Mouse (Mus musculus) regulatory T cell (primary cell): ENCODE measurements around the gene Cxcl1.

Experiments
- in situ Hi-C: fragments of 300-600 bp; cut with MboI, MseI; formaldehyde crosslinking; loops from one replicate; pipeline ENCODE4 v1.15.1; 2025; ENCODE audit warnings: high pct_unique_total_duplicates

Cxcl1 gene

GRCm38 (mm10) chr5:90884628-90885242 is 6.3 kb upstream of the Cxcl1 start:
- in situ Hi-C loops, result no loop called here

DNA sequence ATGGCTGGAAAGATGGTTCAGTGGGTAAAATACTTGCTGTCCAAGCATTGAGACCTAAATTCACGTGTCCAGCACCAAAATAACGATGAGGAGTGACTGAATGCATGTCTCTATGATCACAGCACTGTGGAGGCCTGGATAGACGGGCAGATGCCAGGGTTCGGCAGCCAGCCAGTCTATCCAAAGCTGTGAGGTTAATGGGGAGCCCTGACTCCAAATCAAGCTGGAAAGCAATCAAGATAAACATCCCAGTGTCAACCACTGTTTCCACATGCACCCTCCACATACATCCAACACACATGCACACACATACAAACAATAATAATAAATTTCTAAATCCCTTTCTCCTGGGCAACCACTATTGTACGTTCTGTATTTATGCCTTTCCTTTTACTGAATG is 2.4 kb upstream of the Cxcl1 start:
- in situ Hi-C loops, result no loop called here

DNA sequence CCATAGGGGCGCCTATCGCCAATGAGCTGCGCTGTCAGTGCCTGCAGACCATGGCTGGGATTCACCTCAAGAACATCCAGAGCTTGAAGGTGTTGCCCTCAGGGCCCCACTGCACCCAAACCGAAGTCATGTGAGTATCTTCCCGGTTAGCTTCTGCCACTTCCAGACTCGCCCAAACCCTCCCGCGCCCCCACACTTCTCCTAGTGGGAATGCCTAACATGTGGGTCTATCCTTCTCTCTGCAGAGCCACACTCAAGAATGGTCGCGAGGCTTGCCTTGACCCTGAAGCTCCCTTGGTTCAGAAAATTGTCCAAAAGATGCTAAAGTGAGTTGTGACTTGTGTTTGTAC is 398 bp downstream of the Cxcl1 start:
- in situ Hi-C loops, result no loop called here

GRCm38 (mm10) chr5:90894231-90894630 is 3.2 kb downstream of the Cxcl1 start:
- in situ Hi-C loops, result no loop called here

GRCm38 (mm10) chr5:90897429-90897828 is 6.4 kb downstream of the Cxcl1 start:
- in situ Hi-C loops, result no loop called here

DNA sequence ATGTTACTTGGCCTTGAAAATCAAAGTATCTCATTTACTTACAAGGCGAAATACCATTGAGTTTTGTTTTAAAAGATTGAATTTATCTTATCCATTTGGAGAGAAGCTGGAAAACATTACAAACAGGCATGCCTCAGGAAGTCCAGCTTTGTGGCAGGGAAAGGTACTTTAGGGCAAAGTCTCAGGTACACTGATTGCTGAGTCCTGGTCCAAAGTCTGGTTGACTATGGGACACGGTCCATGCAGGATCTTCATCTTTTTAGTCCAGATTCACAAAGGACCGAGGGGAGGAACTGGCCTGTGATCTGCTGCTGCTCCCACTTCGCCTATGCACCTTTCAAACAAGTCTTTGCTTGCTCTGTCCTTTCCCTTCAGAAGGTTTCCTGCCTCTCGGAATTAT is 8.3 kb downstream of the Cxcl1 start:
- in situ Hi-C loops, result no loop called here

GRCm38 (mm10) chr5:90900147-90900546 is 9.1 kb downstream of the Cxcl1 start:
- in situ Hi-C loops, result loop anchor here (25.0 kb wide), 1 partner anchor 688 kb away; the partner anchor contains the start of gene Cox18

DNA sequence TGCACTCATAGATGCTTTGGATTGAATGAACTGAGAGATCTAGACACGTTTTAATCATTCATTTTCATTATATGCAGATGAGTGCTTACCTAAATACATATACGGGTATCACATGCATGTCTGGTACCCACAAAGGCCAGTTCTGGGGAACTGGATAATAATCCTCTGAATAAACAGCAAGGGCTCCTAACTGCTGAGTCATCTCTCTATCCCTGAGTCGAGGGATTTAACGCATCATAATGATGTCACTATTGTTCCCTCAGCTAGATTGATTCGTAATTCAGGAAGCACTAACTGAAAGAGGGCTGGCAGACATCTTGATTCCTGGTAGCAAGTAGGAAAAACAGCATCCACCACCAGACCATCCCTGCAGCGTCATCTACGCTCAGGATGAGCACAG is 9.6 kb downstream of the Cxcl1 start:
- in situ Hi-C loops, result loop anchor here (25.0 kb wide), 1 partner anchor 688 kb away; the partner anchor contains the start of gene Cox18

- in situ Hi-C loops, result loop anchor here (25.0 kb wide), 1 partner anchor 690 kb away; the partner anchor contains the start of gene Cox18
Observed at GRCm38 (mm10) chr5:90902380-90903260, 11.6 kb downstream of the Cxcl1 start.

- in situ Hi-C loops, result loop anchor here (25.0 kb wide), 1 partner anchor 691 kb away; the partner anchor contains the start of gene Cox18
Observed at GRCm38 (mm10) chr5:90903339-90904020, 12.4 kb downstream of the Cxcl1 start, which contains the start of gene Cxcl2. Gene Cxcl2 (plus strand): TSS chr5:90903871.

DNA sequence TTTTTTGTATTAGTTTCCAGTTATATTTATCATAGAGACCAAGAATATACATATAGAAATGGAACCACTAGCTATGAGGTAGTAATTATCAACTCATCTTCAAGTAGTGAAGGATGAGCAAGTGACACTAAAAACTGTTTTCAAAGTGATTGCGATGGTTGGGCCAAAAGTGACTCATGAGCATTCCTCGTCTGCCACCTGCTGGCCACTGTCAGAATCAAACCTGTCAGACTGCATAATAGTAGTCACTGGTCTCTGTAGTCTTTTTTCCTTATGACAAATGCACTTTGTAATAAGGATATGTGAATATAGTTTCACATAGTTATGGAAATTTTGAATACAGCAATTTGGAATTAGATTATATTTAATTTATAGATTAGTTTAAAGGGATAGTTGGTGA is 17.9 kb downstream of the Cxcl1 start:
- in situ Hi-C loops, result loop anchor here (5.0 to 25.0 kb wide), 3 partner anchors 107 to 697 kb away; partner anchors contain the start of gene Cox18

GRCm38 (mm10) chr5:90919495-90919894 is 28.5 kb downstream of the Cxcl1 start:
- in situ Hi-C loops, result loop anchor here (25.0 kb wide), 1 partner anchor 707 kb away; the partner anchor contains the start of gene Cox18

- in situ Hi-C loops, result loop anchor here (25.0 kb wide), 1 partner anchor 711 kb away; the partner anchor contains the start of gene Cox18
Observed at GRCm38 (mm10) chr5:90922958-90923357, 31.9 kb downstream of the Cxcl1 start.

- in situ Hi-C loops, result no loop called here
Observed at GRCm38 (mm10) chr5:90930546-90930945, 39.5 kb downstream of the Cxcl1 start.

GRCm38 (mm10) chr5:90930971-90931851 is 40.2 kb downstream of the Cxcl1 start, which contains the start of gene Mthfd2l:
Gene Mthfd2l (plus strand): TSS chr5:90931117.
- in situ Hi-C loops, result no loop called here

- in situ Hi-C loops, result no loop called here
Observed at GRCm38 (mm10) chr5:90931911-90932310, 40.9 kb downstream of the Cxcl1 start.

- in situ Hi-C loops, result no loop called here
Observed at GRCm38 (mm10) chr5:90936706-90937105, 45.7 kb downstream of the Cxcl1 start.
